Mouse (Mus musculus) hindbrain, embryonic 13.5 days (tissue): ENCODE results near the gene Mlh1. TPM values are rescaled to one million over a fixed set of nuclear protein-coding genes. Genes with fewer than 3 reads are reported as not detected.

Experiments used
- ATAC-seq: fragments of 200-750 bp; cut with Nextera tagmentation; 2 replicates; pipeline ENCODE4 v1.8.0; 2017; ENCODE audit warnings: moderate TSS enrichment; ENCODE audit not compliant: low FRiP score
- H3K27ac ChIP-seq: fragments of 300-500 bp; sonication (generic); 2 replicates; pipeline ENCODE4 v1.5.1; 2015; ENCODE audit warnings: inconsistent platforms, mild to moderate bottlenecking, moderate library complexity
- H3K27me3 ChIP-seq: fragments of 300-500 bp; sonication (generic); 2 replicates; pipeline ENCODE4 v1.6.1; 2015; ENCODE audit warnings: mild to moderate bottlenecking, inconsistent platforms
- H3K36me3 ChIP-seq: fragments of 300-500 bp; sonication (generic); 2 replicates; pipeline ENCODE4 v1.6.1; 2015; ENCODE audit warnings: mild to moderate bottlenecking, inconsistent platforms
- H3K4me1 ChIP-seq: fragments of 300-500 bp; sonication (generic); replicated peaks from 2 replicates; pipeline ENCODE4 v1.6.1; 2015; ENCODE audit warnings: inconsistent platforms
- H3K4me2 ChIP-seq: fragments of 300-500 bp; sonication (generic); 2 replicates; pipeline ENCODE4 v1.6.1; 2015; ENCODE audit warnings: inconsistent platforms, mild to moderate bottlenecking, moderate library complexity
- H3K4me3 ChIP-seq: fragments of 300-500 bp; sonication (generic); 2 replicates; pipeline ENCODE4 v1.5.1; 2015; ENCODE audit warnings: mild to moderate bottlenecking, inconsistent platforms
- H3K9ac ChIP-seq: fragments of 300-500 bp; sonication (generic); 2 replicates; pipeline ENCODE4 v1.6.1; 2015; ENCODE audit warnings: mild to moderate bottlenecking, inconsistent platforms
- H3K9me3 ChIP-seq: fragments of 300-500 bp; sonication (generic); 2 replicates; pipeline ENCODE4 v1.6.1; 2016; ENCODE audit warnings: inconsistent platforms
- WGBS: fragments of 180-500 bp; shearing (Covaris S2); methylation state at CpG from one replicate; pipeline ENCODE4 v1.1.7; 2015; 5-methylcytosine and 5-hydroxymethylcytosine counted together
- polyA plus RNA-seq: library from polyadenylated mRNA; unstranded; fragments of >200 nt; fragmentation: Nextera tagmentation; extraction: Ambion mirVana; gene quantifications from 2 replicates; pipeline ENCODE4 v1.2.1, GENCODE M21; 2015

Gene Mlh1
- polyA plus RNA-seq, 1 experiment from 2014 or later: 31.3 TPM

DNA sequence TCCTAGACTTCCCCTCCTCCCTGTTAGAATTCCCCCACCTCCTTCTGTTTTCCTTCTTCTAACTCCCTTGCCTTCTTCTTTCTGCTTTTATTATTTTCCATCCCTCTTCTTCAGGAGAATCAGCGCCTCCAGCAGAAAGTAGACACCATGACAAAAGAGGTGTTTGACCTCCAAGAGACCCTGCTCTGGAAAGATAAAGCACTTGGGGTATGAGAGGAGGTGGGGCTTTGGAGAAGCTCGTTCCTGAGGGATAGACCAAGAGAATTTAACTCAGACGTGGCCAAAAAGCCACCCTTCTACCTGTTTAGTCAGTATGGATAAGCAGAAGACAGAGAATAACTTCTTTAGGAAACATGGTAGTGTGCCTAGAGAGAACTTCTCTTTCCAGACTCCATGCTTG, 63.9 kb downstream of the Mlh1 start:
- Histone ChIP-seq H3K27ac (no peak overlapping the region), H3K4me2 (no peak overlapping the region), H3K36me3 (peaks cover 28% of the 10 kb centered on the region), H3K9me3 (no peaks in the 10 kb centered on the region), H3K4me1 (no peaks in the 10 kb centered on the region), H3K9ac (no peak overlapping the region), H3K27me3 (no peaks in the 10 kb centered on the region), H3K4me3 (no peak overlapping the region)
- WGBS: 41% methylated on average over 3 of the region's 3 CpGs
- ATAC-seq: no peak

DNA sequence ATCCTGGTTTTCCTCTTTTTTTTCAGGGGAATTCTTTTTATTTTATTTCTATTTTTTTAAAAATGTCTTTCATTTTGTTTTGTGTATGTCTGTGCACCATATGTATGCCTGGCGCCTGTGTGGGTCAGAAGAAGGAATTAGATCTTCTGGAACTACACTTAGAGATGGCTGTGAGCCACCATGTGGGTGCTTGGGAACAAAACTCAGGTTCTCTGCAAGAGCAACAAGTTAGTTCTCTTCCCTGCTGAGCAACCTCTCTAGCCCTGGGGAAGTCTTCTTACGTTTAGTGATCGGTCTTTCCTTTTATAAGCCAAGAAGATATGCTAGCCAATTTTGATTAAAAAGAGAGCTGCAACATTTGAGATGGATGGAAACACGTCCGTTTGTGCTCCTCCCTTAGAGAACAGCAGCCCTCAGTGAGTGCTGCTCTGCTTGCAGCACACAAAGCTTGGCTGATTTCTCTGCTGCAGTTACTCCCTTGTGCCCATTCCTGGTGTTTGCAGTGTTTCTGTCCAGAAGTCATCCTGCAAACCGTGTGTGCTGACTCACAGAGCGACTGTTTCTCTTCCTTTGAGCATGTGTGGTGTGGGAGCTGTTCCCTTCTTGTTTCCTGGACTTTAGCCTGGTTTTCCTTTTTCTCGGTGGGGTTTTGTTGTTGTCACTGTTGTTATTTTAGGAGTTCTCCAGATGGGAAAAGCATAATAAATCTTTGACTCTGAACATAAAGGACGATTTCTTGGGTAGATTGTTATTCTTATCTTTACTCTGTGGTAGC, 66.8 kb downstream of the Mlh1 start:
- WGBS: 82% methylated on average over 9 of the region's 9 CpGs

DNA sequence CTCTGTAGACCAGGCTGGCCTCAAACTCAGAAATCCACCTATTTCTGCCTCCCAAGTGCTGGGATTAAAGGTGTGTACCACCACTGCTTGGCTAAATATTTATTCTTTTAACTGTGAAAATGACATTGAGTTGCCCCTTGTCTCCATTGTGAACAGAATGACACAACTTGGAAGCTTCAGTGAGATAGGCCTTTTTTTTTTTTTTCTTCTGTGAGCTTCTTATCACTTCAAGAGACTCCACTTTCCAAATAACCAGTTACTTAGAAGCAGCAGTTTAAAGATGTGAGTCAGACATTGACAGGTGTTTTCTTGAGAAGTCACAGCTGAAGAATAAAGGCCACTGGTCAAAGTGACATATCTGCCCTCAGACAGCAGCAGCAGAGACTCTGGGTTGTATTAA, 71.4 kb downstream of the Mlh1 start:
- Histone ChIP-seq H3K36me3 (peaks cover 20% of the 10 kb centered on the region), H3K9ac (no peak overlapping the region), H3K27me3 (no peaks in the 10 kb centered on the region), H3K4me2 (no peak overlapping the region), H3K4me3 (no peak overlapping the region), H3K4me1 (no peaks in the 10 kb centered on the region), H3K27ac (no peak overlapping the region), H3K9me3 (no peaks in the 10 kb centered on the region)
- ATAC-seq: no peak

More for the DNA sequence above, 66.8 kb downstream of the Mlh1 start:
- H3K4me3 ChIP-seq: no peak overlapping the region
- no peaks in the 10 kb centered on the region for H3K9me3 ChIP-seq
- H3K27me3 ChIP-seq: no peaks in the 10 kb centered on the region
- peaks cover 39% of the 10 kb centered on the region for H3K36me3 ChIP-seq
- no peak for ATAC-seq
- H3K9ac ChIP-seq: no peak overlapping the region
- no peaks in the 10 kb centered on the region for H3K4me1 ChIP-seq
- no peak overlapping the region for H3K4me2 ChIP-seq
- no peak overlapping the region for H3K27ac ChIP-seq

DNA sequence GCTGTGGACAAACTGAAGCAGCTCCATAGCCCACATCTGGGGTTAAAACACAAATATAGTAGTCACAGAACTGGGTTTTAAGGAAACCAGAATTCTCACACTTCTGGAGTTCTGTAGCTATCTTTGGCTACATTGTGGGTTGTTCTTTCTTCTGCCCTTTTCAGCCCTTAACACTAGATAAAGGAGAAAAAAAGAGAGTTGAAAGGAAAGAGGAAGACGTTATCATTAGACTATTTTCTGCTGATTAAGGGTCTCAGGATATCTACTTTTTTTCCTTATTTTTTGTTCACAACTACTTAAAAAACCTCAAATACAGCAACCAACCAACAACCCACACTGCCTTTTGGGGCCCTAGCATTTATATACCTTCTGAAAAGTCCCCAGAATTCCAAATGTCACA, 73.3 kb downstream of the Mlh1 start:
- Histone ChIP-seq H3K9ac (no peak overlapping the region), H3K4me2 (no peak overlapping the region), H3K27me3 (no peaks in the 10 kb centered on the region), H3K4me3 (no peak overlapping the region), H3K9me3 (no peaks in the 10 kb centered on the region), H3K4me1 (no peaks in the 10 kb centered on the region), H3K27ac (no peak overlapping the region), H3K36me3 (peaks cover 19% of the 10 kb centered on the region)
- 90% methylated on average over 1 of the region's 1 CpGs for WGBS
- ATAC-seq: no peak

DNA sequence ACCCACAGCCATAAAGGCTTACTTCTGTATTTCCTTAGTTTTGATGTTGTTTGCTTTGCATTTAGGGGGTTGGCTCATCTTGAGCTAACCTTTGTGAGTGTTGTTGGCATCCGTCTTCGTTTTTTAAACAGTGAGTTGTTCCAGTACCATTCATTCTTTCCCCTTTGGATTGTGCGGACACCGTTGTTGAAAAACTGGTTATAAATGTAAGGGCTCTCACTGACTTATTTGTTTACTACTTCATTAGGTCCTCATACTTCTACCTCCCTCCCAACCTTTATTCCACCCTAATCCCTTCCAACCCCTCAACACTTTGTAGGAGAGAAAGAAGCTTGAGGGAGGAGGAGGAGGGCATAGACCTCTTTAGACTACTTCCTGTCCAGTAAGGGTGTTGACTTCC, 73.9 kb downstream of the Mlh1 start:
- no peak overlapping the region for H3K9ac ChIP-seq
- H3K4me3 ChIP-seq: no peak overlapping the region
- no peak overlapping the region for H3K27ac ChIP-seq
- 98% methylated on average over 4 of the region's 4 CpGs for WGBS
- no peaks in the 10 kb centered on the region for H3K9me3 ChIP-seq
- H3K36me3 ChIP-seq: peaks cover 19% of the 10 kb centered on the region
- H3K4me1 ChIP-seq: no peaks in the 10 kb centered on the region
- no peaks in the 10 kb centered on the region for H3K27me3 ChIP-seq
- no peak for ATAC-seq
- H3K4me2 ChIP-seq: no peak overlapping the region

DNA sequence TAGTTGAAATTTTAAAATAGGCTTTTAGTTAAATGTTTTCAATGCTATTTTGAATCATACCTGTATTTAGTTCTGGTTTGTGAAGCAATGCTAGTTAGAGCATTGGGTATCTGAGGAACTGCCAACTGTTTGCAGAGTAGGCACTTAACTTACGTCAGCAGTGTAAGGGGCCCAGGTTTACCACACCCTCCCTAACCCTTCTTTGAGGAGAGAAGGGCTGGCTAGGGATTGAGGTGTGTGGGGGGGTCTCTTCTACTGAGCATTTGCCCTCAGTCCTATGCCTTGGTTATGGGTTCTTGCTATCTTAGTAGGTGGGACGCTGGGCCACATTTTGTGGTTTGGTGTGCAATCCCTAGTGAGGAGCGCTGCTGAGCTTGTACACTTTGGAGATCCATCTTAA, 74.5 kb downstream of the Mlh1 start:
- no peaks in the 10 kb centered on the region for H3K9me3 ChIP-seq
- no peak overlapping the region for H3K4me2 ChIP-seq
- H3K9ac ChIP-seq: no peak overlapping the region
- H3K4me1 ChIP-seq: no peaks in the 10 kb centered on the region
- H3K27me3 ChIP-seq: no peaks in the 10 kb centered on the region
- 96% methylated on average over 3 of the region's 3 CpGs for WGBS
- no peak for ATAC-seq
- H3K36me3 ChIP-seq: peaks cover 21% of the 10 kb centered on the region
- no peak overlapping the region for H3K4me3 ChIP-seq
- H3K27ac ChIP-seq: no peak overlapping the region

DNA sequence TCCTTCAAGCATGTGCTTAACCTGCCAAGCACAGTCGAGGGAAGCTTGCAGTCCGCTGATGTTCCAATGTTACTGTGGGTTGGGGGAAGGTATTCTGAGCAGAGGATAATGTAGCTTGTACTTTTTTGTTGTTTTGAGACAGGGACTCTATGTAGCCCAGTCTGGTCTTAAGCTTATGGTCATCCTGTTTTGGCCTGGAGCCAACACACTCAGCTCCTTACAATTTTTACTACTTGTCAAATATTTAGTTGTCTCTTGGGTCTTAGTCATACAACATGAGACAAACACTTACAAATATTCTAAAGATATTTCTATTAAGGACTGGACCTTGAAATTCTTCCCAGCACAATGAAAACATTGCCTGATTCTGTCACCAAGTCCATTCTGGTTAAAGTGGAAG, 78.4 kb downstream of the Mlh1 start:
- Histone ChIP-seq H3K4me3 (no peak overlapping the region), H3K4me2 (no peak overlapping the region), H3K27me3 (no peaks in the 10 kb centered on the region), H3K27ac (no peak overlapping the region), H3K4me1 (no peaks in the 10 kb centered on the region), H3K36me3 (peaks cover 30% of the 10 kb centered on the region), H3K9me3 (no peaks in the 10 kb centered on the region), H3K9ac (no peak overlapping the region)
- no peak for ATAC-seq
- WGBS: 97% methylated on average over 2 of the region's 2 CpGs

DNA sequence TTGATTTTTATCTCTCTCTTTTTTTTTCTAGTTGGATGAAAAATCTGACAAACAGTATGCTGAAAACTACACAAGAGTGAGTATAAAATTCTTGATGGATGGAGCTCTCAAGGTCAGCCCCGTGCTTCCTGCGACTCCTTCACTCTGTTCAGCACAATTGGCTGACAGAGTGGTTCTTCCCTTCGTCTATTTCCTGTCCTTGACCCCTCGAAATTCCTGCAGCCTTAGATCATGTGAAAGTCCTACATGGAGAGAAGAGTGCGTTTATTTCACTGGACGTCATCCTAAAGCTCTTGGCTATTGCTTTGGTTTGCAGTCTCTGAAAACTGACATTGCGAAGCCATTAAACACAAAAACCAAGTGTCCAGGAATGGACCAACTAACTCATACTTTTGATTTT, 82.9 kb downstream of the Mlh1 start:
- ATAC-seq: no peak

DNA sequence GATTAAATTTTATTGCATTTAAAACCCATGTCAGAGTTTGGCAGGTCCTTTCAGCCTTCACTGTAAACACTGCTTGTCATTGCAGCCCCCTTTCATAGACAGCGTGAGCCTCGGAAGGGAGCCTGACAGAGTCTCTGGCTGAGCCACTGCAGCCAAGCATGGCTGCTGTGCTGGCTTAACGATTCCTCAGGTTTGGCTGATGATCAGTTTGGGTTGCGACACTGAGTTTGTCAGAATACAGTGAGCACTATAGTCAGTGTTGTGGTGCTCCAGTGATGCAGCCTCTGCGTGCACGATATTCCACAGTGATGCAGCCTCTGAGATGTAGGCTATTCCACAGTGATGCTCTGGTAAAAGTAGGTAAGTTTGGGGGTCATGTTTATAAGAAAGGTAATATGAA, 84.7 kb downstream of the Mlh1 start:
- ATAC-seq: no peak
- Histone ChIP-seq H3K4me2 (no peak overlapping the region), H3K36me3 (peaks cover 23% of the 10 kb centered on the region), H3K9me3 (no peaks in the 10 kb centered on the region), H3K27me3 (no peaks in the 10 kb centered on the region), H3K27ac (no peak overlapping the region), H3K4me3 (no peak overlapping the region), H3K9ac (no peak overlapping the region), H3K4me1 (peaks cover 26% of the 10 kb centered on the region)
- 75% methylated on average over 6 of the region's 6 CpGs for WGBS

More for the DNA sequence above, 82.9 kb downstream of the Mlh1 start:
- Histone ChIP-seq H3K9me3 (no peaks in the 10 kb centered on the region), H3K36me3 (peaks cover 30% of the 10 kb centered on the region), H3K27ac (no peak overlapping the region), H3K9ac (no peak overlapping the region), H3K27me3 (no peaks in the 10 kb centered on the region), H3K4me3 (no peak overlapping the region), H3K4me1 (peaks cover 16% of the 10 kb centered on the region), H3K4me2 (no peak overlapping the region)
- 88% methylated on average over 7 of the region's 7 CpGs for WGBS

DNA sequence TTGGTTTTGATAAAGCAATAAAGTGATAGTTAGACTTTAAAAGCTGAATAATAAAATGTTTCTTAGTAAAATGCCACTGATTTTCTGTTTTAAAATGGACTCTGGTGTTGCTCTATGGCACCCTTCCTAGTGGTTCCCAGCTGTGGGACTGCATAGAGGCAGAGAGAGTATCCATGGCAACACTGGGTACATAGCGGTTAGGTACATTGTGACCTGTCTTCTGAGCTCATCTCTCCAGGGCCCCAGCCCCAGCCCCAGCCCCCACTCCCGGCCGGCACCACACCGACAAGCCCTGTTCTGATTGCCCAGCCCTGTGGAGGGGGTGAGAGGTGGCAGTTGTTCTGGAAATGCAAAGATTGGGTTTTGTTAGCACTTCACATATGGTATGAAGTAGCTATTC, 86.7 kb downstream of the Mlh1 start:
- 21% methylated on average over 4 of the region's 4 CpGs for WGBS
- H3K27ac ChIP-seq: 0 out of 2 replicates have a peak overlapping the region, but pooled peaks have one; percentile 5
- H3K27me3 ChIP-seq: no peaks in the 10 kb centered on the region
- peaks cover 15% of the 10 kb centered on the region for H3K36me3 ChIP-seq
- no peak overlapping the region for H3K9ac ChIP-seq
- peak; percentile 69 for ATAC-seq
- H3K4me2 ChIP-seq: no peak overlapping the region
- peaks cover 26% of the 10 kb centered on the region for H3K4me1 ChIP-seq
- H3K9me3 ChIP-seq: no peaks in the 10 kb centered on the region
- H3K4me3 ChIP-seq: no peak overlapping the region

DNA sequence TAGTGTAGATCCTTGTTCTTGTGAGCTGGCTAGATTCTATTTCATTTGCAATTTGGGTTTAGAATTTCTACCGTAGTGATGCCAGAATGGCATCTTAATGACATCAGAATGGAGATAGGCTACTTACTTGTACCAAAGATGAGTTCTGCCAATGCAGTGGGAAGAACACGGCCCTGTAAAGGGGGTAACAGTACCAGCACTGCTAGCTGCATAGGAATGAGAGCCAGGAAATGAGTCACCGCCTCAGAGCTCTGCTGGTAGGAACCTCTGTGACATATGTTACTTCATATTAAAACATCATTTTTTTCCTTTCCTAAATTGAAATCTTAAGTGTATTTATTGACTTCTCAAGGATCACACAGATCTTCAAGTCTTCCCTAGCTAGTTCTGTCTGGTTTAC, 89.4 kb downstream of the Mlh1 start:
- H3K27me3 ChIP-seq: no peaks in the 10 kb centered on the region
- no peaks in the 10 kb centered on the region for H3K9me3 ChIP-seq
- 87% methylated on average over 3 of the region's 3 CpGs for WGBS
- no peak overlapping the region for H3K4me3 ChIP-seq
- H3K4me2 ChIP-seq: no peak overlapping the region
- H3K27ac ChIP-seq: no peak overlapping the region
- H3K9ac ChIP-seq: no peak overlapping the region
- 0 out of 2 replicates have a peak, but pooled peaks cover 5% of the 10 kb centered on the region for H3K36me3 ChIP-seq
- peaks cover 26% of the 10 kb centered on the region for H3K4me1 ChIP-seq
- no peak for ATAC-seq

DNA sequence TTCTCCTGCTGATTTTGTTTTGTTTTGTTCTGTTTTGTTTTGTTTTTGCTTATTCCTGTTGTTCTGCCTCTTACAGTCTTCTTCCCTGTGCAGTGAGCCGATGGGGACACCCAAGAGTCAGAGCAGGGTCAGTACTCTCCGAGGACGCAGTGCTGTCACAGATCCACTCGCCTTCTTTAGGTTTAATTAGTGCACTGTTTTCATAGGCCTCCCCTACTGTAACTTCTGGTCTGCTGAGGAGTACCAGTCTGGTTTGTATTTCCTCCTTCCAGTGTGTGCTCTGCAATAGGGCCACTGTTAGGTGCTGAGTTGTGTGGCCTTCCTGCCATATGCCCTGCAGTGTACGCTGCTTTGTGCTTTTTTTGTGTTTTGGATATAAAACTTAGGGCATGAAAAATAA, 92.6 kb downstream of the Mlh1 start:
- Histone ChIP-seq H3K27me3 (no peaks in the 10 kb centered on the region), H3K36me3 (peaks cover 5% of the 10 kb centered on the region; the same call in 1 of the 2 replicates), H3K27ac (no peak overlapping the region), H3K4me3 (no peak overlapping the region), H3K9me3 (no peaks in the 10 kb centered on the region), H3K4me1 (peaks cover 11% of the 10 kb centered on the region; the same call in 1 of the 2 replicates), H3K4me2 (no peak overlapping the region), H3K9ac (no peak overlapping the region)
- no peak for ATAC-seq
- 80% methylated on average over 5 of the region's 5 CpGs for WGBS
